Mouse (Mus musculus) lung, adult 2 months (tissue): Measurements from ENCODE around the gene Ifi209.
"Not testable (repeated sequence)": the region's sequence is repeated elsewhere in the genome, so short reads cannot be mapped to it uniquely, and the experiment has no call there.

Experiments
- CTCF ChIP-seq: fragments of 200-500 bp; IDR thresholded peaks from 2 replicates; pipeline ENCODE4 v1.5.1; 2011; ENCODE audit warnings: mild to moderate bottlenecking, low read length, control low read depth; ENCODE audit not compliant: insufficient read depth
- POLR2A ChIP-seq: fragments of 200-500 bp; IDR thresholded peaks from 2 replicates; pipeline ENCODE4 v1.6.1; 2011; ENCODE audit warnings: low read depth, mild to moderate bottlenecking, control low read depth, low read length, borderline replicate concordance; ENCODE audit errors: extremely low read depth

GRCm38 (mm10) chr1:173673458-173674097 lies 42.9 kb downstream of the Ifi209 start, which contains the start of gene Ifi208:
- not testable (repeated sequence) for TF ChIP-seq CTCF, POLR2A
